8 mouse cellular contexts compared by ENCODE assay signal in the genomic region with DNA sequence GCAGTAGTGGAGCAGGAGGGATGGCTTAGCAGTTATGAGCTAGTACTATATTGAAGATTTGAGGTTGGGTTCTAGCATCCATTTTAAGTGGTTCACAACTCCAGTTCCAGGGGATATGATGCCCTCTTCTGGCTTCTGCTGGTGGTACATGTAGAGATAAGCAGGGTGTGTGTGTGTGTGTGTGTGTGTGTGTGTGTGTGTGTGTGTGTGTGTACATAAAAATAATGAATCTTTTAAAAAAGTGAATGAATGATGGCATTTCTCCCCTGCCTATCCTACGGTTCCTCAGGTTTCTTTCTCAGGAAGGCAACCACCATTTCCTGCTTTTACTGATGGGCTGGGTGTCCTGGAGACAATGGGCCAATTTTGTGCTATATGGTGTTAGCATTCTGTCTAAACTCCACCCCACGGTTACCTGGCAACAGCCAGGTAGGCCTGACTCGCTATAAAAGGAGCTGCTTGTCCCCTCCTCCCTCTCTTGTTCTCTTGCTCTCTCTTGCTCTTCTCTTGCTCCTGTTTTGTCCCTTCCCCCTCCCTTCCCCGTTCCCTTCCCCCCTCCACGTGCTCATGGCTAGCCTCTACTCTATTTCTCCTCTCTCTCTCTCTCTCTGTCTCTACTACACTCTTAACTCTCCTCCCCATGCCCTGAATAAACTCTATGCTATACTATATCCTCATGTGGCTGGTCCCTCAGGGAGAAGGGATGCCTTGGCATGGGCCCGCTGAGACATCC. TPM values are rescaled to one million over a fixed set of nuclear protein-coding genes. Genes with fewer than 3 reads are reported as not detected.
A peak's percentile ranks its signal among the peaks of the same experiment; 100 is the strongest.
DNase-seq lines count a peak whose midpoint lies in the region; ATAC-seq and TF ChIP-seq lines count a peak whose summit lies in the region.

No protein-coding gene starts in this region.

- H3K4me1 ChIP-seq in hindbrain, postnatal 0 days (ENCODE audit: insufficient read depth, low read length): 0 out of 2 replicates have a peak, but pooled peaks cover 8% of the 10 kb centered on the region
- peaks cover 19% of the 10 kb centered on the region for H3K4me1 ChIP-seq in hindbrain, embryonic 12.5 days
- peaks cover 22% of the 10 kb centered on the region for H3K4me1 ChIP-seq in forebrain, embryonic 15.5 days

- peaks cover 11% of the 10 kb centered on the region for H3K79me3 ChIP-seq in C2C12 (ENCODE audit: low read depth)

- H3K79me2 ChIP-seq in C2C12 (ENCODE audit: control insufficient read depth, insufficient read depth): peaks cover 13% of the 10 kb centered on the region

- no peak for ATAC-seq in hindbrain, postnatal 0 days
- ATAC-seq in hindbrain, embryonic 12.5 days (ENCODE audit: low FRiP score): no peak
- no peak for ATAC-seq in forebrain, embryonic 15.5 days (replicated peaks)

- WGBS in hindbrain, postnatal 0 days: 43% methylated on average over 6 of the region's 6 CpGs
- WGBS in hindbrain, embryonic 12.5 days: 29% methylated on average over 6 of the region's 6 CpGs
- 30% methylated on average over 6 of the region's 6 CpGs for WGBS in forebrain, embryonic 15.5 days

- no peak overlapping the region for H3K27ac ChIP-seq in hindbrain, postnatal 0 days
- H3K27ac ChIP-seq in hindbrain, embryonic 12.5 days: no peak overlapping the region
- no peak overlapping the region for H3K27ac ChIP-seq in forebrain, embryonic 15.5 days (replicated peaks)

- no peak overlapping the region for H3ac ChIP-seq in C2C12 (ENCODE audit: control insufficient read depth, insufficient read length, low read depth)

- H3K9ac ChIP-seq in hindbrain, postnatal 0 days (replicated peaks; ENCODE audit: low read length): no peak overlapping the region
- no peak overlapping the region for H3K9ac ChIP-seq in hindbrain, embryonic 12.5 days
- H3K9ac ChIP-seq in forebrain, embryonic 15.5 days (replicated peaks): no peak overlapping the region

- peak; percentile 31 for DNase-seq in hindbrain, postnatal 0 days (ENCODE audit: low spot score)
- DNase-seq in R1 (ENCODE audit: low read depth, low spot score): peak; percentile 96
- peak; percentile 49 to 70 for DNase-seq in kidney, postnatal 36 days
- DNase-seq in spleen, postnatal 4 days (ENCODE audit: low spot score in 2 of 2): peak; percentile 57 to 73
- DNase-seq in ovary, postnatal 36 days (ENCODE audit: low spot score): no peak

- H3K4me3 ChIP-seq in hindbrain, postnatal 0 days (ENCODE audit: low read length): no peak overlapping the region
- no peak overlapping the region for H3K4me3 ChIP-seq in hindbrain, embryonic 12.5 days
- no peak overlapping the region for H3K4me3 ChIP-seq in C2C12 (ENCODE audit: insufficient read depth, poor library complexity, severe bottlenecking)
- H3K4me3 ChIP-seq in forebrain, embryonic 15.5 days: no peak overlapping the region

- no peaks in the 10 kb centered on the region for H3K27me3 ChIP-seq in hindbrain, postnatal 0 days (ENCODE audit: insufficient read depth, low read length)
- no peaks in the 10 kb centered on the region for H3K27me3 ChIP-seq in hindbrain, embryonic 12.5 days
- no peaks in the 10 kb centered on the region for H3K27me3 ChIP-seq in C2C12 (ENCODE audit: control insufficient read depth, insufficient read depth, insufficient read length)
- no peaks in the 10 kb centered on the region for H3K27me3 ChIP-seq in forebrain, embryonic 15.5 days

- no peaks in the 10 kb centered on the region for H3K9me3 ChIP-seq in hindbrain, postnatal 0 days (ENCODE audit: low read length)
- no peaks in the 10 kb centered on the region for H3K9me3 ChIP-seq in hindbrain, embryonic 12.5 days (replicated peaks)
- H3K9me3 ChIP-seq in forebrain, embryonic 15.5 days: no peaks in the 10 kb centered on the region

- H3K36me3 ChIP-seq in hindbrain, postnatal 0 days (ENCODE audit: insufficient read depth, low read length): no peaks in the 10 kb centered on the region
- H3K36me3 ChIP-seq in hindbrain, embryonic 12.5 days: no peaks in the 10 kb centered on the region
- H3K36me3 ChIP-seq in C2C12 (ENCODE audit: control insufficient read depth, insufficient read depth): no peaks in the 10 kb centered on the region
- no peaks in the 10 kb centered on the region for H3K36me3 ChIP-seq in forebrain, embryonic 15.5 days

- TF ChIP-seq CTCF in hindbrain, postnatal 0 days (IDR thresholded peaks at IDR 0.05; ENCODE audit: low read depth): peak; percentile 53
- TF ChIP-seq CTCF in C2C12 (IDR thresholded peaks at IDR 0.05; ENCODE audit: control insufficient read depth, insufficient read depth, insufficient read length): peak; percentile 20

- H3K4me2 ChIP-seq in hindbrain, postnatal 0 days (ENCODE audit: low read depth, low read length): no peak overlapping the region
- H3K4me2 ChIP-seq in hindbrain, embryonic 12.5 days (replicated peaks): no peak overlapping the region
- H3K4me2 ChIP-seq in forebrain, embryonic 15.5 days (replicated peaks): no peak overlapping the region

TF ChIP-seq in C2C12, 6 proteins besides CTCF, POLR2A, EP300 and RAD21:
- TF ChIP-seq MYOD1 (IDR thresholded peaks at IDR 0.05; ENCODE audit: control insufficient read depth, insufficient read length, low read depth) (no peak), USF1 (IDR thresholded peaks at IDR 0.05; ENCODE audit: low read depth) (no peak), MAX (IDR thresholded peaks at IDR 0.05) (no peak), MYOG (IDR thresholded peaks at IDR 0.05; ENCODE audit: control insufficient read depth, extremely low read depth, insufficient read length) (no peak), CEBPB (IDR thresholded peaks at IDR 0.05; ENCODE audit: low read depth) (no peak), FOSL1 (IDR thresholded peaks at IDR 0.05; ENCODE audit: insufficient read depth, low read length, poor library complexity, severe bottlenecking) (no peak)

RNA-seq across cellular contexts. Expression of a gene that starts 3.5 kb away (rescaled TPM):
- total RNA-seq in hindbrain, postnatal 0 days (2014; rRNA removed): 19.4 and 22.2 TPM in 2 replicates
- 40.8 and 41.2 TPM in 2 replicates for polyA plus RNA-seq in hindbrain, postnatal 0 days (2015; fragmentation: Nextera tagmentation; extraction: Ambion mirVana)
- polyA plus RNA-seq in hindbrain, embryonic 12.5 days (2016; fragmentation: Nextera tagmentation; extraction: Ambion mirVana): 50.5 and 51.7 TPM in 2 replicates
- polyA plus RNA-seq in C2C12 (2012; fragmentation: generic; extraction: Trizol): 16.4 TPM
- polyA plus RNA-seq in forebrain, embryonic 15.5 days (2015; fragmentation: Nextera tagmentation; extraction: Ambion mirVana): 40.6 and 40.7 TPM in 2 replicates

RNA-seq across cellular contexts. Expression of a gene that starts 28.0 kb away (rescaled TPM):
- total RNA-seq in hindbrain, postnatal 0 days (2014; rRNA removed): 149 and 160 TPM in 2 replicates
- polyA plus RNA-seq in hindbrain, postnatal 0 days (2015; fragmentation: Nextera tagmentation; extraction: Ambion mirVana): 95.7 and 109 TPM in 2 replicates
- 176 and 183 TPM in 2 replicates for polyA plus RNA-seq in hindbrain, embryonic 12.5 days (2016; fragmentation: Nextera tagmentation; extraction: Ambion mirVana)
- polyA plus RNA-seq in C2C12 (2012; fragmentation: generic; extraction: Trizol): 44.8 TPM
- 137 and 138 TPM in 2 replicates for polyA plus RNA-seq in forebrain, embryonic 15.5 days (2015; fragmentation: Nextera tagmentation; extraction: Ambion mirVana)
